Mouse (Mus musculus) CD4-positive, CD25-positive, alpha-beta regulatory T cell, adult 2 months (primary cell): ENCODE results near the gene Cep63.

Source experiments
- DNase-seq: peaks from one replicate; pipeline ENCODE4 v3.0.0-alpha.2; 2012; ENCODE audit warnings: low read depth, low spot score

The Cep63 gene

DNA sequence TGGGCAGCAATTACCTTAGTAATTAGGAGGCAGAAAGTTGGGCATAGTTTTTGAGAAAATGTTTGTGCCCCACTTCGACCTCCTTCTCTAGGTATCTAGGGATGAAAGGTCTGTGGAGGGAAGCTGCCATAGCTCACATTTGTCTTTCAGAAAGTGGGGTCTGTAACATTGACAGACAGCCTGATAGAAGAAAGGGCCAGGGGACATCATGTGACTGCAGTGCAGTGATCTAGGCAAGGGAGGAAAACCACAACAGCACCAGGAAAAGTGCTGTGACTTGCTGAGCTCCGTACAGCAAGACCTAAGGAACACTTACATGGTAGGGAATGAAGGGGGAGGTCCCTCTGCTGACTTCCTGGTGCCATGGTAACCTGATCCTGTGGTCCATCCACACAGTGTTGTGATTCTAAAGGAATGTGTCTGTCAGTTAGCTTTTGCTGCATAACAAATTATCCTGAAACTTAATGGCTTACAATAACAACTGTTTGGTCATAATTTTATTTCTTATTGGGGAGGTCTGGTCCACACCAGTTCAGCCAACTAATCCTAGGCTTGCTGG, 5.3 kb upstream of the Cep63 start:
- no peak for DNase-seq

DNA sequence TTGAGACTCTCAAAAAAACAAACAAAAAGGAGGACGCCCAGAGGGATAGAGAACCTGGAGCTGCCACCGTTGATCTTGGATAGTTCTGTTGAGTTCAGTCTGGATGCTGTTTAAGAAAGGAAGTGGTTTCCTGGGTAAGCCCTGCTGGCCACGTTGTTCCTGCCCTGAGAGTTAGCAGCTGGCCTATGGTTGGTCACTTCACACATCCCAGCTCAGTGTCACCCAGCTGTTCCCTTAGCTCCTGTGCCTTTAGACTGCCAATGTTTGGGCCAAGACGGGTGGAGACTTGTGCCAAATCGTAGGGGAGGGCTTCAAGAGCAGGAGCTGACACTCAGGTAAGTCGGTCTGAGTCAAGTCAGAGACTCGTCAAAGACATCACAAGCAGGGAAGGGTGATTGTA, 2.7 kb upstream of the Cep63 start:
- DNase-seq, result no peak

DNA sequence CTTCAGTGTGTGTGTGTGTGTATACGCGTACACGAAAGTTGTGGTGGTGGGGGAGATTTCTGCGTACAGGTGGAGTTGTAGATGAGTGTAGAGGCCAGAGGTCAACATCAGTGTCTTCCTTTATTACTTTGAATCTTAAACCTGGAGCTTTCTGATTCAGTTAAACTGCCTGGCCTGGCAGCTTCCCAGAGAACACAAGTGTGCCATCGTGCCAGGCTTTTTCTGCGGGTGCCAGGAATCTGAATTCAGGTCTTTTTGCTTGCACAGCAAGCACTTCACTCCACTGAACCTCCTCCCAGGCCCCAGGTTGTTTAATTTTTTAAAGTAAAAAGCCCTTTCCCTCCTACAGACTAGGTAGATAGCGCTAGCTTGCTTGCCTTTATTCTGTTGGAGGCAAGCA, 1.1 kb upstream of the Cep63 start:
- no peak for DNase-seq

DNA sequence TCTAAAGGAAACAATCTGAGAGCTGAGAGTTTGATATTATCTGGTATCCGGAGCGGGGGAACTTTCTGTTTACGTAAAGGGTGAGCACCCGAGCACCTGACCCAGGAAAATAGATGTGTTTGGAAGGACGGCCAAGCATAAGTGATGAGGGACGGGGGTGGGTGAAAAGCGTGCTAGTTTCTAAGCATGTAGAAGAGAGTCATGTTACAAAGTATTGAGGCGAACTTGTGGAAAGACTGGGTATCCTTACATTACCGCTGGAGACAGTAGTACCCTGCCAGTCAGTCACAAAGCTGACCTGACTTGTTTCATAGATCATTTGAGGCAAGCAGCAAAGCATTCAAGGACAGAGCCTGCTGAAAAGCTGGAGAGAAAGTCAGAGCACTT, 498 bp upstream of the Cep63 start:
- no peak for DNase-seq

DNA sequence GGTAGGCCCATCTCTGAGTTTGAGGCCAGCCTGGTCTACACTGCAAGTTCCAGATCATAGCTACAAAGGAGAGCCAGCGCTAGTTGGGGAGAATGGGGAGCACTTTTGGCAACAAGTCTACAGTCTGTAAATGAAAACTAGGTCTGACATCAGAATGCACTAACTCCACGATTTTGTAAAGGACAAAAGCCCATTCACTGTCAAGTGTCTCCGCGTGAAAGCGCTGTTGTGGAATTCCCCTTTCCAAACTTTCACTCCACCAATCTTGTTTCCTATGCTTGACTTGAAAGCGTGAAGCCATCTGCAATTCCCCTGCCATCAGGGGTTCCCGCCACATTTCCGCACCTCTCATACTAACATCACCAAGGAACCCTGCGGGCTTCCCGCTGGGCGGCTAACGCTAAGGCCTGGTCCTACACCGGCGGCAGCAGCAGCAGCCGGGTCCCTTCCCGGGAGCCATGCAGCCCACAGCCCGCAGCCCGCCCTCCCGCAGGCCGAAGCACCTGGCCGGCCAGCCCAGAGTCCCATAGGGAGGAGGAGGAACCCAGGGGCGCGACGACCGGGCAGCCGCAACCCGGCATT, 842 bp downstream of the Cep63 start:
- DNase-seq, result peak; percentile 69

DNA sequence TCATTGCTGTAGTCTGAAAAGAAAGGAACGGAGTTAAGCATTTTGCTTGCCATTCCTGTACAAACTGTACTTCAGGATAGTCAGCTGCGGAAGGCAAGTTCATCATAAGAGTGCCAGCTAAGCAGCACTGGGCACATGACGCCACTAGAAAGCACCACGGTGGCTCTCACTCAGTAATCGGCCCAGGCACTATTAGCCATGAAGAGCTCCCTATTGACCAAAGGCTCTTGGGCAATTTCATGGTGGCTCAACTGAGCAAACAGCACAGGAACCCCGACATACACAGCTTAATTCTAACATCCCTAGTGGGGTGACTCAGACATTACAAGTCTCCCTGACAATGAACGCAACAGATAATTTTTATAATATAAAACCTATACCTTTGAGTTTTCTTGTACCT, 2.8 kb downstream of the Cep63 start:
- no peak for DNase-seq

DNA sequence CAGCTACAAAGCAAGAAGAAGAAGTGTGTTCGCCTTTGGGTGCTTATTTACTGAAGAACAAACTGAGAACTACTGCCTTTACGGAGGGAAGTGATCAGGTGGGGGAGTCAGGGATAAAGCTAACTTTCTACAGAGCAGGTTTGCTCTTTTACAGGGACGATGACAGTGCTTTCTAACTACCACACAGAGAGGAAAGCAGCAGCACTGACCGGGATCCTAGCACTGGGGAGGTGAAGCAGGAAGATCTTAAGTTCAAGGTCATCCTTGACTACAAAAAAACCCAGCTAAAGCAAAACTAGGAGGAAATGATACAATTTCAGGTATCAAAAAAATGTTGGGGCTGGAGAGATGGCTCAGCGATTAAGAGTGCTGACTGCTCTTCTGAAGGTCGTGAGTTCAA, 3.5 kb downstream of the Cep63 start:
- no peak for DNase-seq

DNA sequence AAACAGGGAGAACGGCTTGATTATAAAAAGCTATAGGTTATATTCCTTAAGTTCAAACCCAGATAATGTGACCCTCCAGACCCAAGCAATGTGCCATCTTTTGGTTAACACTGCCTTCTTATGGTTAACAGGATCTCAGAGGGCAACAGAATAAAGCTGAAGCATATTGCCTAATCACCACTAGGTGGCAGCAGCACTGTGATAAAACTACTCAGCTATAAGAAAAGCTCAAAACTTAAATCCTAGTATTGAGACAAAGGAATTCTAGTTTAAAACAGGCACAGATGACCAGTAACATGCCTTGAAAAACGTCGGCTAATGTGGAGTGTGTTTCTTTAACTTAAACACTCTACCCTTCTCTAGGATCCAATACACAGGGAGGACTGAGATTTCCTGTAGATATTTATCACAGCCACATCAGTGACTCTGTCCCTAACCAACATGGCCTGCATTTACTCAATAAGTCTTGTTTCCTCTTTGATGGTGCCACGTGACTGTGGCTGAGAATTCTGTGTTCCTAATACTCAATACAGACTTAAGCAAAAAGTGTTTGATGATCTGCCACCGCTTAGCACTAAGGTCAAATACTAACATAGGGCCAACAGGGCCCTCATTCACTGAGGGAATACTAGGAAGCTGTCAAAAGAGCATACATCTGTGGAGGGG, 4.0 kb downstream of the Cep63 start:
- peak; percentile 84 for DNase-seq

DNA sequence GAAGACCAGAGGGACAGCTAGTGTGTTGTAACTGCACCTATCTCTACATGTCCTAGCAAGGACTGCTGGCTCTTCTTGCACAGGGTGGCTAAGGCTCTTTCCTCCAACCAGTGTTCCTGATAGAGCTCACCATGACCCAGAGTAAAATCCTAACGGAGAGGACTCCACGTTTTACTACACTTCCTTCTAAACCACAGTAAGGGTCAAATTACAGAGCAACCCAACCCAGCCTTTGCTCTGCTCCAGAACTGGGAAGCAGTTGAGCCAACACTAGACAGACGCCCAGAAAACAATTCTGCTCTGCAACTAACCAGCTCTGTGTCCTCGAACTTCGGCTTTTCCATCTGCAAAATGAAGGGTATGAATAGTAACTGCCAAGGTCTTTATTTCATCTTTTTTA, 4.9 kb downstream of the Cep63 start:
- DNase-seq, result no peak

DNA sequence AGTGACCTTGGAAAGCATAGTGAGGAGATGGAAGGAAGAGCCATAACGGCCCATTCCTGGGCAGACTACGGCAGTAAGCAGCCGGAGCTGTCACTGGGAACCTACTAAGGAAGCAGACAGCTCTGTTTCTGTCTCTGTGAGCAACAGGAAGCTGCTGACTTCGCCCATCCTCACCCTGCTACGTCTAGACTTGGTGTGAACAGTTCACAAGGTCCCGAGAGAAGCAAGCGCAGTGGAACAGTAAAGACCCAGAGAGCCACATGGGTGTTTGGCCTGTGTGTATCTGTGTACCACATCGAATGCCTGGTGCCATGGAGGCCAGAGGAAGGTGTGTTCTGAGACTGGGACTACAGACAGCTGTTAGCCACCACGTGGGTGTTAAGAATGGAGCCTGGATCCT, 10.1 kb downstream of the Cep63 start:
- no peak for DNase-seq

DNA sequence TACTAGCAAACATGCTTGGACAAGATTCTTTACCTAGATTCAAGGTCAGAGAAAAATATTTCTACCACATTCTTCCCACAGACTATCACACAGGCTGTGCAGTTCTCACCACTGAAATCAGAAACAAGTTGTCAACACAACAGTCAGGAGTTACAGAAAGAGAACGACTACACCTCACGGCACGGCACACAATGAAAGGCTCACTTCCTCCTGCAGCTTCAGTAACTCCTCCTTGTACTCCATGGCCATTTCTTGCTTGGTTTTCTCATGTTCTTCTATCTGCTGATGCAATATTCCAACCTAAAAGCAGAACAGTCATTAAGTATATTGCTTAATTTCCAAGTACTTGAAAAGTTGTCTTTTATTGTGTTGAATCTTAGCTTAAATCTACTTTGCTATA, 11.3 kb downstream of the Cep63 start:
- no peak for DNase-seq

DNA sequence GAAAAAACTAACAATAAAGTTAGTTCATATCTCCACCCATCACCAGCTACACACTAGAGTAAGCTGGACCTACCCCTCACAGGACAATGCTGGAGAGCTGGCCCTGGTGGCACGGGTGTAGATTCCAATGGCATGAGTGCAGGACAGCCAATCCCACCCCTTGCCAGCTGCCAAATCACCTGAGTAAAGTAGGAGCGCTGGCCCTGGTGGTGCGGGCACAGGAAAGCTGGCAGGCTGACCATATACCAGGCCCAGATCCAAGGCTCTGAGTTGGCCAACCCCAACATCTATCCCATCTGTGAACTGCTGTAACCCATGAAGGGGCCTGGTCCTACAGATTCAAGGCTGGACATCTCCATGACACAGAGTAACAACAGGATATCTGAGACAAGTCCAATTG, 17.1 kb downstream of the Cep63 start:
- no peak for DNase-seq

DNA sequence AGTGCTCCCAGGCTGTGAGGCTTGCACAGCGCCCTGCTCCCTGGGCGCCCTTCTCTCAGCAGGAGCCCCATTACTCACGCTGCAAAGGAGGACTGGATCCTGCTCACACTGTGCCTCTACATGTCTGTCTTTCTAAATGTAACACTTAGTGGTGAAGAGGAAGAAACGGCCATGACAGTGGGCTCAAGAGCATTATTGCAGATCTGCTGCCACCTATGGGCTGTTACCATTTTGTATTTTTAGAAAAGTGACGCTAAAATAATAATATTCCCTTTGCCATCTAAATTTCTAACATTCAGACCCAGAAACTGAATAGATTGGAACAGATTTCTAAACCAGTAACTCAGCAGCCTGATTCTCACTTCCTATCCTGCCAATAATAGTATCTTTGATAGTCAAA, 18.9 kb downstream of the Cep63 start:
- DNase-seq, result no peak

DNA sequence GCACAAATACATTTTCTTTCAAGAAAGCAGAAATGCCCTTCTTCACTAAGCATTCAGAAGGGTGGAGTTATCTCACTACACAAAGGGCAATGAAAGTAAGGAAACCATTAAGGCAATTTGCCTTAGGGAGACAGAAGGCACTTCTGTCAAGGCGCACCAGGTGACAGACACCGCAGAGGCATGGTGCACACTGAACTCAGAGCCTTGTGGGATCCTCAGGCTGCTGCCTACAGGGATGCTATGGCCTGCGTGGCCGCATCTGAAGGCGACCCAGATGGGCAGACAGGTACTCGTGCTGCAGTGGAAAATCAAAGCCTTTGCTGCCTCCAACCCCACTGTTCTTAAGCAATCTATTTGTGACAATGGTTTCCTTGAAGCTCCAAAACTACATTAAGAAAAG, 21.2 kb downstream of the Cep63 start:
- no peak for DNase-seq

DNA sequence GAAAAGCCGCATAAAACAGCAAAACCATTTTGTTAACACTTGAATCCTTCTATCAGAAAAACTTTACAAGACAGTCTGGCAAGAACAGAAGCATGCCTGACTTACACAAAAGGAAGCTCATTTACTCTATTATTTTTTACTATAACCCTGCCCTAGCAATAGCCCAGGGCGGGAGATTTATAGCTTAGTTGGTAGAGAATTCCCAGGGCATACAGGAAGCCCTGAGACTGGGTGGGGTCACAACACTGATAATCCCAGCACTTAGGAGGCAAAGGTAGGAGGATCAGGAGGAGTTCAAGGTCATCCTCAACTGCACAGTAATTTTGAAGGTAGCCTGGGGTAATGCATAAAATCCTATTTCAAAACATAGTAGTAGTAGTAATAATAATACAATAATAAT, 24.7 kb downstream of the Cep63 start:
- no peak for DNase-seq

DNA sequence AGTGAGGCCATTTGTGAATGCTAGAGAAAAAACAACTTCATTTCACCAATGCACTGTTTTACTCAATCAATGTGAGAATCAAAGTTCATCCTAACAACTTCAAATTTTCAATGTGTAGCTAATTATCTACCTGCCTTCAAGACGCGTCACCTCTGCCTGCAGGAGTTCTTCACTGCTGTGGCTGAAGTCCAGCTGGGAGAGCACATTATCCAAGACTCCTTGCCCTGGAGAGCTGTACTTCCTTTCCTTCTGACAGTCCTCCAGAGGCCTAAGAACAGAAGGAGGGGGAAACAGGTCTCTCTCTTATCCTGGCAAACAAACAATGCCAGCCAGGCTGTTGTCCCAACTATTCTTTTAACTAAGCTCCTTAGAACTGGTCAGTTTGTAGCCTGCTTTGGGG, 25.1 kb downstream of the Cep63 start:
- DNase-seq, result no peak

DNA sequence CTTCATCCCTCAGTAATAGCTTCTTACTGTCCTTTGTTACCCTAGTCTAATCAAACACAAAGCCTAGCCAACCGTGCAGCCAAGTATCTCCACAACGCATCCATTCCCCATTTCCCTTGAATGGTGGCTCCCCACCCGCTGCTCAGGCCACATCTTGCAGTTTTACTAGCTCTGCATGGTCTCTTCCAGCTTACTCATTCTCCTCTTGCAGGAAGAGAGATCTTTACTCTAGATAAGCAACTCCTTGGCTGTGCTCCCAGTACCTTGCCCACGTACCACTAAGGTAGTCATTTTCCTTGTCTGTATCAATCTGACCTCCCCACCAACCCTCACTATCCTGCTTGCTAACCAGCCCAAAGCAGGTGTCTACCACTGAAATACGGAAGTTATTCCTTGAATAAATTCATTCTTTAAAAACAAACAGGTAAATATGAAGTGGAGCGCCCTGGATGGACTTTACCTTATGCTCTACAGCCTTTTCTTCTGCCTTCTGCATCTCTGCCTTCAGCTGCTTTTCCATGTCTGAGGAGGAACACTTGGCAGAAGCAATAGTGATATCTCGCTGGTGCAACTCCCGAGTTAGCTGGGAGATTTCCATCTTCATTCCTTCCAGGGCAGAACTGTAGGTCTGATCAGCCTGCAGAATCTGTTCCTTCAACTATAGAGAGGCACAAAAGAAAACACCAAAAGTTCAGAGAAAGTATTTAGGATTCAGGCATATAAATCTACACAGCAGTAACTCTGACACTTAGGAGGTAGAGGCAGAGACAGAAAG, 30.5 kb downstream of the Cep63 start:
- DNase-seq, result no peak

DNA sequence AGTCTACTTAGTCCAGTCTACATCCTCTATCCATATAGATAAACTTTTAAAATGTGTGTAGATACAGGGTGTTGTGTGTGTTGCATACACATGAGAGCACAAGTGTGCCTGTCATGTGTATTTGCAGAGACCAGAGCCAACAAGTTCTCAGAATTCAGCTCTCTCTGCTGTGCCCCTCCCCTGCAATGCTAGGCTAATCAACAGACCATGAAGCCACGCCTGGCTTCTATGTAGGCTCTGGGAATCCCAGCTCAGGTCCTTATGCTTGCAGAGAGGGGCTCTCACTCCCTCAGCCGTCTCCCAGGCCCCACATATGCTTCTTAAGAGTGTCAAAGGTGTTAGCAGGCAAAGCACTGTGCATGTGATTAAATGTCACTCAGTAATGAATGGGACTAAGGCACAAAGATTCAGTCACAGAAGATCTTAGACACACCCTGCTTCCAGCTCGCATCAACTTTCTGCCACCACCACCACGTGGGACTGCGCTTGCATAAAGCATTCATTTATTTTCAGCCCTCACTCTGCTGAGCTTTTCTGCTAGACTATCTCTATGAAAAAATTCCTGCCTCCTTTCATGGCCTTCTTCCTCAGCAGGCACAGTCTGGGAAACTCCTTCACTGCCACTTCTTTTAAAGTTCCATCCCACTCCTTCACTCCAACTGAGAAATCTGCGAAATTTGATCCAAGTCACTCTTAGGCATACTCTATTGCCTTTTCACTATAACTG, 31.5 kb downstream of the Cep63 start:
- no peak for DNase-seq

DNA sequence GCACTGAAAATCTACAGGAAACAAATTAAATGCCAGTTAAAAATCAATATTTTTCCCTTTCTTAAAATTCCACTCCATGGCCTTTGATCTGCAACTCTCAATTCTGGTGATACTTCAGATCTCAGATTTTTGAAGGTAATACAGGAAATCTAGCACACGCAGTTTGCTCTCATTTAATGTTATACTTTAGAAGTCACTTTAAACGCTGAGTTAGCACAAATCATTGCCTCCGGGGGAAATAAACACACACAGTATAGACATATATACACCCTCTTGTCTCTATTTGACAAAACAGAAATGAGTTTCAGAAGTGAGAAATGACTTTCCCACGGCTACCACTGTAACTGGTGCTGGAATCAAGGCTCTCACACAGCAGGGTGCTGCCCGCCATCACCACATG, 39.0 kb downstream of the Cep63 start:
- no peak for DNase-seq

DNA sequence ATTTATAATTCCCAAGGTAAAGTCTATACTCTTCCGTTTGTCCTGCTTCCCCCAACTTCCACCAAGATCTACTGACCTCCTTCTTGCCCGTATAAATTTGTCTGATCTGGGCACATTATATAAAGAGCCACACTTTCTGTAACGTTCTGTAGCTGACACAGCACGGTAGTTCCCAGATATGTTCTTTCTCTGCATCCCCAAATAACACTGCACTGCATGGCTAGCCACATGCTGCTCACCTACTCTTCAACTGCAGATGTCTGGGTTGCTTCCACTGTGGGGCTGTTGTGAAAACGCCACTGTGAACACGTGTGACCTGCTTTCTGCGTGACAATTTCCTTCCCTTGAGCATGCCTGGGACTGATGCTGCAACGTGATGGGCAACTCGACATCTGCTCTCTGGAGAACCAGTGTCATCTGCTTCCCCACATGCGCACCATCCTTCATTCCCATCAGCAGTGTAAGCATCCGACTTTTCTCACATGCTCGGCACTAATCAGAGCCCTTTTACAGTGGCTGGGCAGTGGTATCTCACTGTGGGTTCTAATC, 44.3 kb downstream of the Cep63 start:
- DNase-seq, result no peak

DNA sequence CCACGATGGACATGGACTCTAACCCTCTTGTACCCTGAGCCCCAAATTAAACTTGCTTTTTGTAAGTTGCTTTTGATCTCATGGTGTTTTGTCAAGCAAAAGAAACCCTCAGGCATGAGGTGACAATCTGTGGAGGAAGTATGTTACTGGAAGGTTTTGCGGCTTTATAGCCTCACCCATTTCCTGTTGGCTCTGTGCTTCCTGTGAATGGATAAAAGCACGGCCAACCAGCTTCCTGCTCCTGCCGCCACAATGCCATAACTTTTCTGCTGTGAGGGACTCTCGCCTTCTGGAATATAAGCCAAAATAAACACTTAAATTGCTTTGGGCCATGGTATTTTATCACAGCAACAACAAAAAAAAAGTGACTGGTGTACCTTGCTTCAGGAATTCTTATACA, 48.9 kb downstream of the Cep63 start:
- peak; percentile 43 for DNase-seq

DNA sequence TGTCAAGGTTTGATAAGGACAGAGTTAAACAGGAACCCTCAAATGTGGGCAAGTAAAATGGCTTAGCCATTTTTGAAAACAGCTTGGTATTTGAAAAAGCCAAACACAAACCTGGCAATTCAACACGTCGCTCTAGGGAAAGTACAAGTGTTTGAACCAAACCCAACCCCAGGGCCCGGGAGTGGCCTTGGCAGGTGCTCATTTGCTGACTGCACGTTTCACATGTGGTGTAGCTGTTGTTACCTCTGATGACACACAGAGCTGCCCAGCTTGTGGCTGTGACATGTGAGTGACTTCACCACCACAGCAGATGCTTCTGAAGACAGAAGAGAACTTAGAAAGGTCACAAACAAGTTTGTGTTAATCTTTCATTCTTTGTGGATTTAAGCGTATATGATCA, 53.4 kb downstream of the Cep63 start:
- DNase-seq, result peak; percentile 21
